Mouse (Mus musculus): Measurements from ENCODE around the gene Rsbn1l. TPM values are rescaled to one million over a fixed set of nuclear protein-coding genes. Genes with fewer than 3 reads are reported as not detected.

Rsbn1l gene
- polyA plus RNA-seq, 1 experiment from 2014 or later, result 8.4 TPM

GRCm38 (mm10) chr5:20974690-20975089 is 18.5 kb upstream of the Rsbn1l start:
- Histone ChIP-seq H3K4me1 (ENCODE audit: control insufficient read depth, insufficient read depth, low read length) (no peaks in the 10 kb centered on the region), H3K4me2 (no peak overlapping the region), H3K9me3 (replicated peaks; ENCODE audit: control insufficient read depth, low read length) (no peaks in the 10 kb centered on the region), H3K36me3 (ENCODE audit: control insufficient read depth, insufficient read depth, low read length) (no peaks in the 10 kb centered on the region), H3K4me3 (ENCODE audit: low read depth, low read length) (no peak overlapping the region), H3K27ac (ENCODE audit: low read depth, low read length) (no peak overlapping the region), H3K9ac (ENCODE audit: low read depth, low read length) (no peak overlapping the region), H3K27me3 (ENCODE audit: control insufficient read depth, insufficient read depth, low read length) (no peaks in the 10 kb centered on the region)
- ATAC-seq (replicated peaks; ENCODE audit: insufficient number of reproducible peaks, low FRiP score, low TSS enrichment), result no peak
- WGBS (ENCODE audit: insufficient replicate concordance), result 55% methylated on average over 4 of the region's 4 CpGs

GRCm38 (mm10) chr5:20973999-20974398 is 17.8 kb upstream of the Rsbn1l start:
- no peak overlapping the region for H3K9ac ChIP-seq (ENCODE audit: low read depth, low read length)
- ATAC-seq (replicated peaks; ENCODE audit: insufficient number of reproducible peaks, low FRiP score, low TSS enrichment), result no peak

GRCm38 (mm10) chr5:20973069-20973468 is 16.9 kb upstream of the Rsbn1l start:
- WGBS (ENCODE audit: insufficient replicate concordance), result 62% methylated on average over 5 of the region's 5 CpGs
- Histone ChIP-seq H3K27ac (ENCODE audit: low read depth, low read length) (no peak overlapping the region), H3K4me2 (no peak overlapping the region), H3K4me1 (ENCODE audit: control insufficient read depth, insufficient read depth, low read length) (peaks cover 2% of the 10 kb centered on the region; the same call in 1 of the 2 replicates), H3K27me3 (ENCODE audit: control insufficient read depth, insufficient read depth, low read length) (no peaks in the 10 kb centered on the region), H3K9me3 (replicated peaks; ENCODE audit: control insufficient read depth, low read length) (no peaks in the 10 kb centered on the region), H3K4me3 (ENCODE audit: low read depth, low read length) (no peak overlapping the region), H3K36me3 (ENCODE audit: control insufficient read depth, insufficient read depth, low read length) (no peaks in the 10 kb centered on the region), H3K9ac (ENCODE audit: low read depth, low read length) (no peak overlapping the region)
- no peak for ATAC-seq (replicated peaks; ENCODE audit: insufficient number of reproducible peaks, low FRiP score, low TSS enrichment)

More at GRCm38 (mm10) chr5:20973999-20974398, 17.8 kb upstream of the Rsbn1l start:
- no peaks in the 10 kb centered on the region for H3K36me3 ChIP-seq (ENCODE audit: control insufficient read depth, insufficient read depth, low read length)
- H3K4me1 ChIP-seq (ENCODE audit: control insufficient read depth, insufficient read depth, low read length), result no peaks in the 10 kb centered on the region
- no peaks in the 10 kb centered on the region for H3K9me3 ChIP-seq (replicated peaks; ENCODE audit: control insufficient read depth, low read length)
- H3K4me3 ChIP-seq (ENCODE audit: low read depth, low read length), result no peak overlapping the region
- H3K27ac ChIP-seq (ENCODE audit: low read depth, low read length), result no peak overlapping the region
- WGBS (ENCODE audit: insufficient replicate concordance), result 40% methylated on average over 6 of the region's 7 CpGs
- H3K4me2 ChIP-seq, result no peak overlapping the region
- no peaks in the 10 kb centered on the region for H3K27me3 ChIP-seq (ENCODE audit: control insufficient read depth, insufficient read depth, low read length)

- Histone ChIP-seq H3K36me3 (ENCODE audit: control insufficient read depth, insufficient read depth, low read length) (no peaks in the 10 kb centered on the region), H3K4me2 (no peak overlapping the region), H3K9me3 (replicated peaks; ENCODE audit: control insufficient read depth, low read length) (no peaks in the 10 kb centered on the region), H3K27ac (ENCODE audit: low read depth, low read length) (no peak overlapping the region), H3K27me3 (ENCODE audit: control insufficient read depth, insufficient read depth, low read length) (no peaks in the 10 kb centered on the region), H3K4me1 (ENCODE audit: control insufficient read depth, insufficient read depth, low read length) (peaks cover 4% of the 10 kb centered on the region; the same call in 1 of the 2 replicates), H3K9ac (ENCODE audit: low read depth, low read length) (no peak overlapping the region), H3K4me3 (ENCODE audit: low read depth, low read length) (no peak overlapping the region)
- no peak for ATAC-seq (replicated peaks; ENCODE audit: insufficient number of reproducible peaks, low FRiP score, low TSS enrichment)
- 46% methylated on average over 9 of the region's 9 CpGs for WGBS (ENCODE audit: insufficient replicate concordance)
Measured at GRCm38 (mm10) chr5:20968963-20969362, 12.8 kb upstream of the Rsbn1l start.

GRCm38 (mm10) chr5:20968493-20968892 is 12.3 kb upstream of the Rsbn1l start:
- WGBS (ENCODE audit: insufficient replicate concordance), result 63% methylated on average over 9 of the region's 9 CpGs
- Histone ChIP-seq H3K27me3 (ENCODE audit: control insufficient read depth, insufficient read depth, low read length) (no peaks in the 10 kb centered on the region), H3K4me3 (ENCODE audit: low read depth, low read length) (no peak overlapping the region), H3K9me3 (replicated peaks; ENCODE audit: control insufficient read depth, low read length) (no peaks in the 10 kb centered on the region), H3K36me3 (ENCODE audit: control insufficient read depth, insufficient read depth, low read length) (no peaks in the 10 kb centered on the region), H3K4me2 (peak overlapping the region; percentile 22; the same call in 1 of the 2 replicates), H3K4me1 (ENCODE audit: control insufficient read depth, insufficient read depth, low read length) (peaks cover 4% of the 10 kb centered on the region; the same call in 1 of the 2 replicates), H3K9ac (ENCODE audit: low read depth, low read length) (no peak overlapping the region), H3K27ac (ENCODE audit: low read depth, low read length) (no peak overlapping the region)
- no peak for ATAC-seq (replicated peaks; ENCODE audit: insufficient number of reproducible peaks, low FRiP score, low TSS enrichment)

- Histone ChIP-seq H3K4me2 (peak overlapping the region; percentile 22), H3K9me3 (replicated peaks; ENCODE audit: control insufficient read depth, low read length) (no peaks in the 10 kb centered on the region), H3K27me3 (ENCODE audit: control insufficient read depth, insufficient read depth, low read length) (no peaks in the 10 kb centered on the region), H3K27ac (ENCODE audit: low read depth, low read length) (no peak overlapping the region), H3K4me3 (ENCODE audit: low read depth, low read length) (no peak overlapping the region), H3K9ac (ENCODE audit: low read depth, low read length) (no peak overlapping the region), H3K4me1 (ENCODE audit: control insufficient read depth, insufficient read depth, low read length) (peaks cover 4% of the 10 kb centered on the region; the same call in 1 of the 2 replicates), H3K36me3 (ENCODE audit: control insufficient read depth, insufficient read depth, low read length) (no peaks in the 10 kb centered on the region)
- WGBS (ENCODE audit: insufficient replicate concordance), result 19% methylated on average over 4 of the region's 4 CpGs
- peak; percentile 74; the same call in 1 of the 2 replicates for ATAC-seq (replicated peaks; ENCODE audit: insufficient number of reproducible peaks, low FRiP score, low TSS enrichment)
Measured at GRCm38 (mm10) chr5:20967942-20968341, 11.7 kb upstream of the Rsbn1l start.

GRCm38 (mm10) chr5:20964446-20964845 is 8.2 kb upstream of the Rsbn1l start:
- Histone ChIP-seq H3K36me3 (ENCODE audit: control insufficient read depth, insufficient read depth, low read length) (no peaks in the 10 kb centered on the region), H3K27ac (ENCODE audit: low read depth, low read length) (no peak overlapping the region), H3K4me2 (no peak overlapping the region), H3K9ac (ENCODE audit: low read depth, low read length) (no peak overlapping the region), H3K27me3 (ENCODE audit: control insufficient read depth, insufficient read depth, low read length) (no peaks in the 10 kb centered on the region), H3K9me3 (replicated peaks; ENCODE audit: control insufficient read depth, low read length) (no peaks in the 10 kb centered on the region), H3K4me3 (ENCODE audit: low read depth, low read length) (no peak overlapping the region), H3K4me1 (ENCODE audit: control insufficient read depth, insufficient read depth, low read length) (peaks cover 4% of the 10 kb centered on the region; the same call in 1 of the 2 replicates)
- ATAC-seq (replicated peaks; ENCODE audit: insufficient number of reproducible peaks, low FRiP score, low TSS enrichment), result no peak
- 74% methylated on average over 6 of the region's 6 CpGs for WGBS (ENCODE audit: insufficient replicate concordance)

GRCm38 (mm10) chr5:20963295-20963694 is 7.1 kb upstream of the Rsbn1l start:
- ATAC-seq (replicated peaks; ENCODE audit: insufficient number of reproducible peaks, low FRiP score, low TSS enrichment), result no peak
- H3K4me3 ChIP-seq (ENCODE audit: low read depth, low read length), result no peak overlapping the region
- WGBS (ENCODE audit: insufficient replicate concordance), result 90% methylated on average over 9 of the region's 9 CpGs
- no peak overlapping the region for H3K4me2 ChIP-seq
- peaks cover 4% of the 10 kb centered on the region; the same call in 1 of the 2 replicates for H3K4me1 ChIP-seq (ENCODE audit: control insufficient read depth, insufficient read depth, low read length)
- no peak overlapping the region for H3K9ac ChIP-seq (ENCODE audit: low read depth, low read length)
- H3K9me3 ChIP-seq (replicated peaks; ENCODE audit: control insufficient read depth, low read length), result no peaks in the 10 kb centered on the region
- no peaks in the 10 kb centered on the region for H3K27me3 ChIP-seq (ENCODE audit: control insufficient read depth, insufficient read depth, low read length)
- H3K36me3 ChIP-seq (ENCODE audit: control insufficient read depth, insufficient read depth, low read length), result no peaks in the 10 kb centered on the region
- no peak overlapping the region for H3K27ac ChIP-seq (ENCODE audit: low read depth, low read length)

- no peak for ATAC-seq (replicated peaks; ENCODE audit: insufficient number of reproducible peaks, low FRiP score, low TSS enrichment)
- H3K27me3 ChIP-seq (ENCODE audit: control insufficient read depth, insufficient read depth, low read length), result no peaks in the 10 kb centered on the region
- no peak overlapping the region for H3K4me2 ChIP-seq
- H3K27ac ChIP-seq (ENCODE audit: low read depth, low read length), result no peak overlapping the region
- 94% methylated on average over 2 of the region's 2 CpGs for WGBS (ENCODE audit: insufficient replicate concordance)
- peaks cover 5% of the 10 kb centered on the region; the same call in 1 of the 2 replicates for H3K36me3 ChIP-seq (ENCODE audit: control insufficient read depth, insufficient read depth, low read length)
- no peak overlapping the region for H3K4me3 ChIP-seq (ENCODE audit: low read depth, low read length)
- H3K9ac ChIP-seq (ENCODE audit: low read depth, low read length), result no peak overlapping the region
- H3K4me1 ChIP-seq (ENCODE audit: control insufficient read depth, insufficient read depth, low read length), result no peaks in the 10 kb centered on the region
- H3K9me3 ChIP-seq (replicated peaks; ENCODE audit: control insufficient read depth, low read length), result peaks cover 4% of the 10 kb centered on the region
Measured at GRCm38 (mm10) chr5:20960927-20961326, 4.7 kb upstream of the Rsbn1l start.
